Mouse (Mus musculus) gastrocnemius, adult 18-20 months (tissue): ENCODE measurements around the gene Suclg2. TPM values are rescaled to one million over a fixed set of nuclear protein-coding genes. Genes with fewer than 3 reads are reported as not detected.
A peak's percentile ranks its signal among the peaks of the same experiment; 100 is the strongest.

Source experiments
- DNase-seq: peaks from one replicate; pipeline ENCODE4 v3.0.0; 2021; ENCODE audit warnings: low spot score
- total RNA-seq, 2 experiments: library from RNA; stranded (reverse); gene quantifications; 2 replicates each; pipeline ENCODE4 v1.2.3; 2021

Gene Suclg2
- total RNA-seq, 2 experiments from 2014 or later, result 52.1 to 53.8 TPM

- no peak for DNase-seq
Measured at GRCm38 (mm10) chr6:95700981-95701610, 17.5 kb downstream of the Suclg2 start.

- no peak for DNase-seq
Measured at GRCm38 (mm10) chr6:95700191-95700590, 18.4 kb downstream of the Suclg2 start.

- no peak for DNase-seq
Measured at GRCm38 (mm10) chr6:95699326-95699725, 19.3 kb downstream of the Suclg2 start.

- DNase-seq, result no peak
Measured at GRCm38 (mm10) chr6:95698536-95699162, 20.0 kb downstream of the Suclg2 start.

GRCm38 (mm10) chr6:95694910-95695309, 23.7 kb downstream of the Suclg2 start:
- no peak for DNase-seq

- DNase-seq, result no peak
Measured at GRCm38 (mm10) chr6:95685242-95685641, 33.4 kb downstream of the Suclg2 start.

GRCm38 (mm10) chr6:95679718-95680117, 38.9 kb downstream of the Suclg2 start:
- DNase-seq, result no peak

- DNase-seq, result no peak
Measured at GRCm38 (mm10) chr6:95679261-95679660, 39.3 kb downstream of the Suclg2 start.

- DNase-seq, result no peak
Measured at GRCm38 (mm10) chr6:95676951-95677350, 41.6 kb downstream of the Suclg2 start.

- DNase-seq, result no peak
Measured at GRCm38 (mm10) chr6:95676439-95676838, 42.2 kb downstream of the Suclg2 start.

GRCm38 (mm10) chr6:95675059-95675705, 43.4 kb downstream of the Suclg2 start:
- no peak for DNase-seq

GRCm38 (mm10) chr6:95674651-95675050, 43.9 kb downstream of the Suclg2 start:
- no peak for DNase-seq

GRCm38 (mm10) chr6:95669335-95669729, 49.3 kb downstream of the Suclg2 start:
- peak; percentile 10 for DNase-seq

- DNase-seq, result no peak
Measured at GRCm38 (mm10) chr6:95668629-95669334, 49.8 kb downstream of the Suclg2 start.

GRCm38 (mm10) chr6:95657671-95658070, 60.9 kb downstream of the Suclg2 start:
- DNase-seq, result no peak

- no peak for DNase-seq
Measured at GRCm38 (mm10) chr6:95653662-95654061, 64.9 kb downstream of the Suclg2 start.

GRCm38 (mm10) chr6:95652774-95653173, 65.8 kb downstream of the Suclg2 start:
- DNase-seq, result no peak

- DNase-seq, result no peak
Measured at GRCm38 (mm10) chr6:95651391-95651876, 67.2 kb downstream of the Suclg2 start.

- DNase-seq, result no peak
Measured at GRCm38 (mm10) chr6:95650082-95650722, 68.4 kb downstream of the Suclg2 start.

- DNase-seq, result no peak
Measured at GRCm38 (mm10) chr6:95649123-95649663, 69.4 kb downstream of the Suclg2 start.

- DNase-seq, result no peak
Measured at GRCm38 (mm10) chr6:95637416-95637815, 81.2 kb downstream of the Suclg2 start.
